Mouse (Mus musculus) intestine, embryonic 15.5 days (tissue): ENCODE data around the gene Rpl13a. TPM values are rescaled to one million over a fixed set of nuclear protein-coding genes. Genes with fewer than 3 reads are reported as not detected.
A peak's percentile ranks its signal among the peaks of the same experiment; 100 is the strongest.
"Not testable (repeated sequence)": the region's sequence is repeated elsewhere in the genome, so short reads cannot be mapped to it uniquely, and the experiment has no call there.

Experiments
- ATAC-seq: fragments of 200-750 bp; cut with Nextera tagmentation; 2 replicates; pipeline ENCODE4 v1.8.0; 2017; ENCODE audit warnings: moderate TSS enrichment, moderate library complexity
- H3K27ac ChIP-seq: fragments of 300-500 bp; sonication (generic); 2 replicates; pipeline ENCODE4 v1.5.1; 2015; ENCODE audit warnings: mild to moderate bottlenecking, inconsistent platforms
- H3K27me3 ChIP-seq: fragments of 300-500 bp; sonication (generic); replicated peaks from 2 replicates; pipeline ENCODE4 v1.6.1; 2015; ENCODE audit warnings: inconsistent platforms
- H3K36me3 ChIP-seq: fragments of 300-500 bp; sonication (generic); 2 replicates; pipeline ENCODE4 v1.6.1; 2015; ENCODE audit warnings: inconsistent platforms
- H3K4me1 ChIP-seq: fragments of 300-500 bp; sonication (generic); replicated peaks from 2 replicates; pipeline ENCODE4 v1.6.1; 2015; ENCODE audit warnings: inconsistent platforms
- H3K4me2 ChIP-seq: fragments of 300-500 bp; sonication (generic); replicated peaks from 2 replicates; pipeline ENCODE4 v1.6.1; 2015; ENCODE audit warnings: mild to moderate bottlenecking, inconsistent platforms
- H3K4me3 ChIP-seq: fragments of 300-500 bp; sonication (generic); replicated peaks from 2 replicates; pipeline ENCODE4 v1.5.1; 2015; ENCODE audit warnings: inconsistent platforms
- H3K9ac ChIP-seq: fragments of 300-500 bp; sonication (generic); 2 replicates; pipeline ENCODE4 v1.6.1; 2015; ENCODE audit warnings: inconsistent platforms
- H3K9me3 ChIP-seq: fragments of 300-500 bp; sonication (generic); 2 replicates; pipeline ENCODE4 v1.6.1; 2016; ENCODE audit warnings: inconsistent platforms
- WGBS: fragments of 180-500 bp; shearing (Covaris S2); methylation state at CpG from one replicate; pipeline ENCODE4 v1.1.7; 2015; 5-methylcytosine and 5-hydroxymethylcytosine counted together
- polyA plus RNA-seq: library from polyadenylated mRNA; unstranded; fragments of >200 nt; fragmentation: Nextera tagmentation; extraction: Ambion mirVana; gene quantifications from 2 replicates; pipeline ENCODE4 v1.2.1, GENCODE M21; 2015

Rpl13a gene
- polyA plus RNA-seq, 1 experiment from 2014 or later = 1,445 TPM

DNA sequence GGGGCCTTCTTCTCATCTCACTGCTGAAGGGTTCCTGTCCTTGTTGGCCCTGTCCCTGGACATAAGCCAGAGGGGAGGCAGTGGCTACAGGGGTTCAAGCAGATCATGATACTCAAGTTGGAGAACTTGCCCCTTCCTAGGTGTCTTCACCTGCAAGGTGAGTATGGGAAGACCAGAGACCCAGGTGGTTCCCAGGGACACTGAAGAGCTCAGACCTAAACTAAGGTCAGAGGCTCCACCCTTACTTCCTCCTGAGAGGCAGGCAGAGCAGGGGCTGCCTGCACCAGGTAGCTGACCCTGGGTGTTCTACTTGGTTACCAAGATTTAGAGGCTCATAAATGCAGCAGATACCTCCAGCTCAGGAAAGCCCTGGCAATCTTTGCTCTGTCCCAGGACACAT, 6.6 kb downstream of the Rpl13a start:
- H3K27me3 ChIP-seq = no peaks in the 10 kb centered on the region
- H3K36me3 ChIP-seq = peaks cover 50% of the 10 kb centered on the region
- no peak for ATAC-seq
- H3K27ac ChIP-seq = peak overlapping the region; percentile 23; the same call in 1 of the 2 replicates
- H3K4me3 ChIP-seq = no peak overlapping the region
- H3K9ac ChIP-seq = peak overlapping the region; percentile 31
- H3K4me1 ChIP-seq = peaks cover 39% of the 10 kb centered on the region
- H3K4me2 ChIP-seq = peak overlapping the region; percentile 74
- H3K9me3 ChIP-seq = no peaks in the 10 kb centered on the region

DNA sequence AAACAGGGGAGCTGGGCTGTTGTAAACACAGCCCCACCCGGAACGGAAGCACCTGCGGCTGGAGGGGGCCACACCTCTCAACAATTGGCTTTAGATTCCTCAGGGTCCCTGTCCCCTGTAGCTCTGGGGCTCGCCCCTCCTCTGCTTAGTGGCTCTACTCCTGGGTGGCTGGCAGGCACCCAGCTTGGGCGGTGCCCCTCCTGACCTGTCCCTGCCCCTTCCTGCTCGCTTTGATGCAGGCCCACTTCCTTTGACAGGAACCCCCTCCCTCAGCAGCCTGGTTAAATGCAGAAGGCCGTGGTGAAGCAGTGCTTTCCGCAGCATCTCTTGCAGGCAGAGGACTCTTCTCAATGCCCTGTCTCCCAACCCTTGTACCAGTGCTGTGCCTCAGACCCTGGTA, 7.2 kb downstream of the Rpl13a start:
- H3K27ac ChIP-seq = peak overlapping the region; percentile 23; the same call in 1 of the 2 replicates
- ATAC-seq = no peak
- peak overlapping the region; percentile 74 for H3K4me2 ChIP-seq
- no peaks in the 10 kb centered on the region for H3K27me3 ChIP-seq
- WGBS = 47% methylated on average over 8 of the region's 8 CpGs
- peaks cover 45% of the 10 kb centered on the region for H3K36me3 ChIP-seq
- H3K4me3 ChIP-seq = no peak overlapping the region
- H3K4me1 ChIP-seq = peaks cover 33% of the 10 kb centered on the region
- no peaks in the 10 kb centered on the region for H3K9me3 ChIP-seq
- peak overlapping the region; percentile 31 for H3K9ac ChIP-seq

DNA sequence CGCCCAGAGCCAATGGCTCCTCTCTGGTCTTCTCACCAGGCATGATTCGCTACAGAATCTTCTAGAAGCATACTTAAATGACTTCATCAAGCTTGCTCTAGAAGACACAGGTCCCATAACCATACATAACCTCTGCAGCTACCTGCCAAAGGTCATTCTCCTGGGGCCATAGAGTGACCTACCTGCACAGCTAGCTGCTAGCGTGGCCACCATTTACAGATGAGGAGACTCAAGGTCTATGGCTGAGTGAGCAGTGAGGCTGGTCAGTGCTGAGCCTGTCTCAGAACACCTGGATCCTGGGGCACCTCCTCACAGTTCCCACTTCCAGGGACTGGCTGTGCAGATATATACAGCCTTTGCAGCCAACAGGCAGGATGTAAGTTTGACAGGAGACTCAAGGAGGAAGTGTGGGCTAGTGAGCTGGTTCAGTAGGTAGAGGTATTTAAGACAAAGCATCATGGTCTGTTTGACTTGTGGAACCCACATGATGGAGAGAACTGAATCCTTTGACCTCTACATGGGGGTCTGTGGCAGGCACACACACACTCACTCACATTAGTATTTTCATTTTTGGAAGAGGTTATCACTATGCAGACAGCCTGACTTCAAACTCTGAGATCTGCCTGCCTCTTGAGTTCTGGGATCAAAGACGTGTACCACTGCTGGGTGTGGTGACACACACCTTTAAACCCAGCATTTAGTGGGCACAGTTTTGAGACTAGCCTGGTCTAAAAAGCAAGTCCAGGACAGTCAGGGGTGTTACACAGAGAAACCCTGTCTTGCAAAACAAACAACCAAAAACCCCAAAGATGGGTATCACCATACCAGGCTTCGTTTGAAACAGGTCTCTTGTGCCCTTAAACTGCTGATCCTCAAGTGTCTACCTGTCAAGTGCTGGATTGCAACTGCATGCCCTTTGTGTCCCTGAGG, 8.5 kb downstream of the Rpl13a start:
- 76% methylated on average over 5 of the region's 5 CpGs for WGBS
- Histone ChIP-seq H3K4me2 (no peak overlapping the region), H3K4me1 (peaks cover 25% of the 10 kb centered on the region), H3K36me3 (peaks cover 32% of the 10 kb centered on the region), H3K4me3 (no peak overlapping the region), H3K9ac (no peak overlapping the region), H3K27ac (no peak overlapping the region), H3K27me3 (no peaks in the 10 kb centered on the region), H3K9me3 (no peaks in the 10 kb centered on the region)
- no peak for ATAC-seq

DNA sequence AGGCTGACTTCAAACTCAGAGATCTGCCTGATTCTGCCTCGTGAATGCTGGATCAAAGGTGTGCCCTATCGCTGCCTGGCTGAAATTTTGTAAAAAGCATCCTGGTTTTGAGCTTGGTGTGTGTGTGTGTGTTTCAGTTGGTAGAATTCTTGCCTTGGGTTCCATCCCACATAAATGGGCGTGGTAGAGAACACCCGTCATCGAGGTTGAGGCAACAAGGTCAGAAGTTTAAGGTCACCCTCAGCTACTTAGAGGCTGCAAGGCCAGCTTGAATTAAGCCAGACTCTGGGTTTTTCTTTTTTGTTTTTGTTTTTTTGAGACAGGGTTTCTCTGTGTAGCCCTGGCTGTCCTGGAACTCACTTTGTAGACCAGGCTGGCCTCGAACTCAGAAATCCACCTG, 10.2 kb downstream of the Rpl13a start:
- no peaks in the 10 kb centered on the region for H3K27me3 ChIP-seq
- no peak overlapping the region for H3K4me2 ChIP-seq
- H3K27ac ChIP-seq = 0 out of 2 replicates have a peak overlapping the region, but pooled peaks have one; percentile 17
- H3K9ac ChIP-seq = no peak overlapping the region
- peaks cover 32% of the 10 kb centered on the region for H3K36me3 ChIP-seq
- WGBS = 83% methylated on average over 6 of the region's 6 CpGs
- H3K4me1 ChIP-seq = peaks cover 25% of the 10 kb centered on the region
- H3K4me3 ChIP-seq = no peak overlapping the region
- H3K9me3 ChIP-seq = no peaks in the 10 kb centered on the region
- ATAC-seq = no peak

DNA sequence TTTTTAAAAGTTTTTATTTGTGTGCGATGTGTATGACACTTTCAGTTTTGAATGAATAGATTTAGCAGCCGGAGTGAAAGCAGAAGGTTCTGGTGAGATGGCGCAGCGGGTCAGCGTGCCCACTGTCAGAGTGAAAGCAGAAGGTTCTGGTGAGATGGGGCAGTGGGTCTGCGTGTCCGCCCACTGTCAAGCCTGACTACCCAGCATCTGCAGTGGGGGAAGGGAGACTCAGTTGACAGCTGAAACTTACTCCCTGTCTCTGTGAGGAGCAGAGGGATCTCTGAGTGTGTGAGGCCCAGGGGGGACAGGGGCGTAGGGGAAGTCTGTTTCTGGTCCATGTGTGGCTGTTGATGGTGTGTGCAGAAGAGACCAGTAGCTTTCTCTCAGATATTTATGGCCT, 11.0 kb downstream of the Rpl13a start:
- H3K27ac ChIP-seq = 0 out of 2 replicates have a peak overlapping the region, but pooled peaks have one; percentile 17
- no peak overlapping the region for H3K4me3 ChIP-seq
- H3K36me3 ChIP-seq = peaks cover 31% of the 10 kb centered on the region
- peaks cover 18% of the 10 kb centered on the region for H3K4me1 ChIP-seq
- H3K9me3 ChIP-seq = no peaks in the 10 kb centered on the region
- H3K27me3 ChIP-seq = no peaks in the 10 kb centered on the region
- no peak overlapping the region for H3K4me2 ChIP-seq
- ATAC-seq = no peak
- WGBS = 71% methylated on average over 8 of the region's 8 CpGs
- no peak overlapping the region for H3K9ac ChIP-seq

DNA sequence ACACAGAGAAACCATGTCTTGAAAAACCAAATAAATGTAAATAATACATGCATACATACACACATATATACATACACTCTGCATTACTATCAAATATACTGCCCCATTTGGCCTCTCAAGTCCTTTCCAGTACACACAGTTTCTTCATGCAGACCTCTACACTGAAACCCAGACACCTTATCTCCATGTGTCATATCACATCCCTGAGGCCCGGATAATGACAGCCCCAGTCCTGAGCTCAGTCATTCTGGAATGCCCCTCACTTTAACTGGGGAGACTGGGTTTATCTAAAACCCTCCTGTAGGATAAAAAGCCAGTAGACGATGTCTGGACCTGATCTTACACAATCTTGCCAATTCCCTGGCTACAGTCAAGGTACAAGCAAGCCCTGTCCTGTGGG, 15.1 kb downstream of the Rpl13a start:
- H3K9ac ChIP-seq = no peak overlapping the region
- 65% methylated on average over 2 of the region's 2 CpGs for WGBS
- H3K4me3 ChIP-seq = no peak overlapping the region
- peak overlapping the region; percentile 58; the same call in 1 of the 2 replicates for H3K27ac ChIP-seq
- no peaks in the 10 kb centered on the region for H3K36me3 ChIP-seq
- no peaks in the 10 kb centered on the region for H3K27me3 ChIP-seq
- no peaks in the 10 kb centered on the region for H3K9me3 ChIP-seq
- 0 out of 2 replicates have a peak, but pooled peaks cover 6% of the 10 kb centered on the region for H3K4me1 ChIP-seq
- H3K4me2 ChIP-seq = no peak overlapping the region
- ATAC-seq = peak; percentile 48; the same call in 1 of the 2 replicates

DNA sequence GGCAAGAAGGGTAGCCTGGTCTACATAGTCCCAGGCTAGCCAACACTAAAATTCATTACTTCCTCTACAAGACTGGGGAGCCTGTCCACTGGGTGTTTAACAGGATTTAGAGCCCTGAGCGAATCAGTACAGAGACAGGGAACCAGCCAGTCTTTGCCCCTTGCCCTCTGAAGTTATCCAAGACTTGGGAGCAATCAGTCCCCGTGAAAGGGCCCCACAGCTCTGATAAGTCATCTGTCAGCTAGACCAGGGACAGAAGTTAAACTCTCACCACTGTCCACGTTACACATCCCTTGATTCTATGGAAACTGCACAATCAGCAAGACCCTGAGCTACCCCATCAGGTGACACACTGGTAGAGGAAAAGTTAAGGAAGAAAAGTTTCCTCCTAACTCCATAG, 16.0 kb downstream of the Rpl13a start:
- 27% methylated on average over 3 of the region's 3 CpGs for WGBS
- no peaks in the 10 kb centered on the region for H3K9me3 ChIP-seq
- H3K4me2 ChIP-seq = no peak overlapping the region
- no peak overlapping the region for H3K27ac ChIP-seq
- H3K4me3 ChIP-seq = no peak overlapping the region
- peak; percentile 86 for ATAC-seq
- no peaks in the 10 kb centered on the region for H3K36me3 ChIP-seq
- 0 out of 2 replicates have a peak, but pooled peaks cover 4% of the 10 kb centered on the region for H3K4me1 ChIP-seq
- no peaks in the 10 kb centered on the region for H3K27me3 ChIP-seq
- H3K9ac ChIP-seq = no peak overlapping the region

DNA sequence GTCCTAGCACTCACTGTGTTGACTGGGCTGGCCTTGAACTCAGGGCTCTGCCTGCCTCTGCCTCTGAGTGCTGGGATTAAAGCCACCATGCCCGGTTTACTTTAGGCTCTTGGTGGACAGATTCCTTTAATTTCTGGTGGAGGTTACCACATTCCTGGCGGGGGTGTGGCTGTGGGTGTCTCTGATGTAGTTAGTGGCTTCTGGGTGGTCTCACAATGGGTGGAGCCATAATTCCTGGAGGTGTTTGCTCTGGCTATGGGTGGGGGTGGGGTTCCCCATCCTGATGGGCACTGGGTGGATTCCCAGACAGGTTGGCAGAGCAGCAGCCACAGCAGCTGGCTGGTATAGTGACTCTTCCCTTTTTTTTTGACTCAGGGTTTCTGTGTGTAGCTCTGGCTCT, 16.6 kb downstream of the Rpl13a start:
- Histone ChIP-seq H3K9me3 (no peaks in the 10 kb centered on the region), H3K27me3 (no peaks in the 10 kb centered on the region), H3K36me3 (no peaks in the 10 kb centered on the region), H3K9ac (no peak overlapping the region), H3K27ac (no peak overlapping the region), H3K4me1 (0 out of 2 replicates have a peak, but pooled peaks cover 3% of the 10 kb centered on the region), H3K4me3 (no peak overlapping the region), H3K4me2 (no peak overlapping the region)
- WGBS = 43% methylated on average over 2 of the region's 2 CpGs
- ATAC-seq = no peak

DNA sequence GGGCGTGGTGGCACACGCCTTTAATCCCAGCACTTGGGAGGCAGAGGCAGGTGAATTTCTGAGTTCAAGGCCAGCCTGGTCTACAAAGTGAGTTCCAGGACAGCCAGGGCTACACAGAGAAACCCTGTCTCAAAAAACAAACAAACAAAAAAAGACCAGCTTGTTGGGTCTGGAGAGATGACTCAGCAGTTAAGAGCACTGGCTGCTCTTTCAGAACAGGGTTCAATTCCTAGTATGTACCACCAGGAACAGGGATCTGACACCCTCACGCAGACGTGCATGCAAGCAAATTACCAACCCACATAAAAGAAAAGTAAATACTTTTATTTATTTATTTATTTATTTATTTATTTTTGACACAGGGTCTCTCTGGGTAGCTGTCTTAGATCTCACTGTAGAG, 18.5 kb downstream of the Rpl13a start:
- WGBS = 90% methylated on average over 4 of the region's 4 CpGs
- H3K4me1 ChIP-seq = peaks cover 12% of the 10 kb centered on the region; the same call in 1 of the 2 replicates
- H3K9me3 ChIP-seq, H3K4me3 ChIP-seq, H3K36me3 ChIP-seq, H3K4me2 ChIP-seq, H3K9ac ChIP-seq, H3K27ac ChIP-seq, ATAC-seq, H3K27me3 ChIP-seq: not testable (repeated sequence)

DNA sequence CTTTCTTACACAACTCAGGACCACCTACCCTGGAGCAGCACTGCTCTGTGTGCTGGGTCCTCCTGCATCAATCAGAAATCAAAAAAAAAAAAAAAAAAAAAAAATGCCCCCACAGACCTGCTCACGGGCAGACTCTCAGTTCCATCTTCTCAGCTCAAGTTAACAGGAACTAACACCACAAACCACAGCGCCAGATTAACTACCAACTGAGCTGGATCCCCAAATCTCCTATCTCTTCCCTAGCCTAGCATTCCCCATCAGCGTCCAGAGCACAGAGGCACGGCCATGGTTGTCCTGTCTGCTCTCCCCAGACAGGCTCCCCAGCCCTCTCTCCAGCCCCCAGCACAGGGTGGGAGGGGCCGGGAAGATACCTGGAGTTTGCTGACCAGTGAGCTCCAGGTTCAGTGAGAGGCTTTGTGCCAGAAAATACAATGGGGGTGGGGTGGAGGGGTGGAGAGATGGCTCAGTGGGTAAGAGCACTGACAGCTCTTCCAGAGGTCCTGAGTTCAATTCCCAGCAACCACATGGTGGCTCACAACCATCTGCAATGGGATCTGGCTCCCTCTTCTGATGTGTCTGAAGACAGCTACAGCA, 21.4 kb downstream of the Rpl13a start:
- Histone ChIP-seq H3K9me3 (no peaks in the 10 kb centered on the region), H3K27ac (no peak overlapping the region), H3K4me1 (peaks cover 33% of the 10 kb centered on the region), H3K36me3 (no peaks in the 10 kb centered on the region), H3K9ac (no peak overlapping the region), H3K27me3 (no peaks in the 10 kb centered on the region), H3K4me3 (no peak overlapping the region), H3K4me2 (no peak overlapping the region)
- no peak for ATAC-seq
- WGBS = 67% methylated on average over 5 of the region's 5 CpGs

DNA sequence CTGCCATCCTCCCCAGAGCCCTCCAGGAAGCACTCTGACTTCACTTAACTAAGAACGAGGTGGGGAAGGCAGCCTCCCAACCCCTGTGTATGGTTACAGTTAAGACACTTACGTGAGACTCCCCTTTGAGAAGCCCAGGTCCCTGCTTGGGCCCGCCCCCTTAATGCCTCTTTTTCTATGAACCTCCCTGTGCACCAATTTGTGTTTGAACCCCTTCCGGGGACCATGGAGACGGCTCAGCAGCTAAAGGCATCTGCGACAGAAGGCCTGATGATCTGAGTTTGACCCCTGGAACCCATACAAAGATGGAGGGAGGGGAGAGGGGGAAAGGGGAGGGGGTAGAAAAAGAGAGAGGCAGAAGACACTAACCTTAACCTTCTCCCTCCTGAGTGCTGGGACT, 22.1 kb downstream of the Rpl13a start:
- 56% methylated on average over 6 of the region's 6 CpGs for WGBS
- Histone ChIP-seq H3K27me3 (no peaks in the 10 kb centered on the region), H3K4me1 (peaks cover 33% of the 10 kb centered on the region), H3K27ac (no peak overlapping the region), H3K9ac (no peak overlapping the region), H3K9me3 (no peaks in the 10 kb centered on the region), H3K36me3 (no peaks in the 10 kb centered on the region), H3K4me2 (no peak overlapping the region), H3K4me3 (no peak overlapping the region)
- no peak for ATAC-seq

DNA sequence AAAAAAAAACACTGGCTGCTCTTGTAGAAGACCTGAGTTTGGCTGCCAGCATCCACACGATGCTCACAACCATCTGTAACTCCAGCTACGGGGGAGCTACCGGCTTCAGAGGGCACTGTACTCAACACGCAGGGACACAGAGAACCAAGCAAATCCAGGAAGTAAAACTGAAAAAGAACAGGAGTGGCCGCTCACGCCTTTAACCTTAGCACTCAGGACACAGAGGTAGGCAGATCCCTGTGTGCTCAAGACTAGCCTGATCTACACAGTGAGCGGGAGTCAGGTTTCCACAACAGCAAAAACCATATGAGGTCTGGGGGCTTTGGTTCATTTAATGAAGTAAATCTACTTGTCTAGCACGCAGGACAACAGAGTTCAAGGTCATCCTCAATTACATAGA, 23.1 kb downstream of the Rpl13a start:
- peak; percentile 58 for ATAC-seq
- Histone ChIP-seq H3K4me2 (no peak overlapping the region), H3K36me3 (no peaks in the 10 kb centered on the region), H3K27me3 (no peaks in the 10 kb centered on the region), H3K27ac (0 out of 2 replicates have a peak overlapping the region, but pooled peaks have one; percentile 22), H3K9ac (no peak overlapping the region), H3K9me3 (no peaks in the 10 kb centered on the region), H3K4me1 (peaks cover 33% of the 10 kb centered on the region), H3K4me3 (no peak overlapping the region)
- 62% methylated on average over 8 of the region's 8 CpGs for WGBS
